Mouse (Mus musculus) left cerebral cortex, postnatal 36 days (tissue): ENCODE measurements around the gene Adamtsl4. TPM values are rescaled to one million over a fixed set of nuclear protein-coding genes. Genes with fewer than 3 reads are reported as not detected.
A peak's percentile ranks its signal among the peaks of the same experiment; 100 is the strongest.
"Not testable (repeated sequence)": the region's sequence is repeated elsewhere in the genome, so short reads cannot be mapped to it uniquely, and the experiment has no call there.

ENCODE experiments used
- DNase-seq, 2 experiments: peaks; one replicate each; pipeline ENCODE4 v3.0.0; 2021 to 2022; ENCODE audit warnings: low spot score in 2 of 2, mixed read lengths in 1 of 2
- intact Hi-C: fragments of 180-260 bp; cut with DNase I; formaldehyde crosslinking; loops from one replicate; pipeline ENCODE4 v1.15.1; 2025
- total RNA-seq, 2 experiments: library from RNA; stranded (reverse); gene quantifications; 2 replicates each; pipeline ENCODE4 v1.2.3; 2021

Adamtsl4 gene
- total RNA-seq, 2 experiments from 2014 or later: 4.2 to 4.9 TPM

DNA sequence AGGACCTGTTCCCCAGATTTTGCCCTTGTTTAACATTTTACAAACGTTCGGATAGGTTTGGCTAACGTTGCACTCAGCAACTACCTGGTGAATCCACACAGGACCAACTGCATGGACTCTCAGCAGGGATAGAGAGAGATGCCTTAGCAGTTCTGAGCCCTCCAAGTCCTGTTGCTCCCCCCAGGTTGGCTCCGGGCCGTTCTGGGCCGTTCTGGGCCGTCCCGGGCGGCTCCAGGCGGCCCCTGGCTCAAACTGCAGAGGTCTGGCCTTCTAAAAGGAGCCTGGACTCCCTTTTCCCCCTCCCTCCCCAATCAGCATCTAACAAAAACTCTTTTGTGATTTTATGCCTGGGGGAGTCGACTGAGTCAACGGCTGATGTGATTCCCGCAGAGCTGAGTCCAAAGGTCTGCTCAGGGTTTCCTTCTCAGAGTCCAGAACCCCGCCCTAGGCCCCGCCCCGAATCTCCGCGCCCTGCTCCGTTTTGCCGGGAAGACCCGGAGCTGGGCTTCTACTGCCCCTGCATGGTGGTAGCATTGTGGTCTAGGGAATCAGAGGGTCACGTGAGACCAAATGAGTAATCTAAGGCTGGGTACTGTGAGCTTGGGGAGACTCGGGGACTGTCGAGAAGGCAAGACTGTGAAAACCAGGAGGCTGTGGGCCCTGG, 14.3 kb upstream of the Adamtsl4 start:
- peak in 1 of 2 experiments; percentile 30 for DNase-seq
- intact Hi-C loops: no loop called here

DNA sequence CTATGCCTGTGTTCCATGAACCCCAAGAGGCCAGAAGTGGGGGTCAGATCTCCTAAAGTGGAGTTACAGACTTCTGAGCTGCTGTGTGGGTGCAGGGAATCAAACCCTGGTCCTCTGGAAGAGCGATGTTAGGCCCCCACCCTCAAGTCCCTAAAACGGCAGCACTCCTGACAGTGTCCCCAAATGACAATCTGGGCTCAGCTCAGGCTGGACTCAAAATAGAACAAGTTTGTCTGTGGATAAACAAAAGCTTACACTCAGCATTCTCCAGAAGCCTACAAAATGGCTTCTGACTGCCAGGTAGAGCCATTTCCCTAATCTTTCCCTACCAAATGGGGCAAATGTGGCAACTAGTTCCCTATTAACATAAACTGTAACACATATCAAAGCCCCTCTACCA, 13.4 kb upstream of the Adamtsl4 start:
- DNase-seq: no peak
- intact Hi-C loops: no loop called here

GRCm38 (mm10) chr3:95700233-95700681, 12.5 kb upstream of the Adamtsl4 start:
- no peak for DNase-seq
- intact Hi-C loops: no loop called here

- no peak for DNase-seq
- intact Hi-C loops: no loop called here
These were observed 10.6 kb upstream of the Adamtsl4 start for GRCm38 (mm10) chr3:95698286-95698685.

DNA sequence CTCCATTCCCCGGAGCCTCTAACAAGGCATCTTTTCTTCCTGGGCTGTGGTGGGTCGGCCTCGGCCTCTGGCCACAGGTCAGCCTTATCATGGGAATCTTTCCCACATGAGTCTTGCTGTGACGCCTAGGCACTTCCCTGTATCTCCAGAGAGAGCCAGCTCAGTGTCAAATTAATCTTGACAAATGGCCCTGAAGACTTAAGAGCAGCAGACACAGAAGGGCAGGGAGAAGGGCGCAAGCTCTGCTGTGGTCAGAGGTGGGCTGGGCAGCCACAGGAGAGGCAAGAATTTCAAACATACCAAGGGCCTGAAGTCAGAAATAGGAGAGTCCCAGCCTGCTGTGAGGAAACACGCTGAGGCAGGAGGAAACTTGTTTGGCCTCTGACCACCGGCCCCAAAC, 8.6 kb upstream of the Adamtsl4 start:
- intact Hi-C loops: no loop called here
- no peak for DNase-seq

DNA sequence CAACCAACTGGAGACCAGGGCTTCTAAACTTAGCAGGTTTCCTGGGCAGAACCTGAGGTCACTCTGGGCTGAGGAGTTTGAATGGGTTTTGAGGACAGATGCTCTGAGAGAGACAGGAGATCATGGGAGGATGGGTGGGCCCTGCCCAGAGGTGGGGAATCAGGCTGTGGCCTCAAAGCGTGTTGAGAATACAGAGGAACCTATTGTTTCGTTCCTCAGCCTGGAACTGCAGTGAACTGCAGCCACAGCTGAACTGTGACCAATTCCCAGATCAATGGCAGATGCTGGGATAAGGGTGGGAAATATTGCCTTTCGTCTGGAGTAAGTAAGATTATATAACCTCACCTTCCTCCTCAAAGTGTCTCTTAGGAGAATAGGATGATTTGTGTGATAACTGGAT, 8.1 kb upstream of the Adamtsl4 start:
- intact Hi-C loops: no loop called here
- no peak for DNase-seq

- DNase-seq: no peak
- intact Hi-C loops: no loop called here
These were observed 7.3 kb upstream of the Adamtsl4 start for GRCm38 (mm10) chr3:95694808-95695703.

- intact Hi-C loops: no loop called here
- DNase-seq: no peak
These were observed 6.4 kb upstream of the Adamtsl4 start for GRCm38 (mm10) chr3:95693821-95694807.

DNA sequence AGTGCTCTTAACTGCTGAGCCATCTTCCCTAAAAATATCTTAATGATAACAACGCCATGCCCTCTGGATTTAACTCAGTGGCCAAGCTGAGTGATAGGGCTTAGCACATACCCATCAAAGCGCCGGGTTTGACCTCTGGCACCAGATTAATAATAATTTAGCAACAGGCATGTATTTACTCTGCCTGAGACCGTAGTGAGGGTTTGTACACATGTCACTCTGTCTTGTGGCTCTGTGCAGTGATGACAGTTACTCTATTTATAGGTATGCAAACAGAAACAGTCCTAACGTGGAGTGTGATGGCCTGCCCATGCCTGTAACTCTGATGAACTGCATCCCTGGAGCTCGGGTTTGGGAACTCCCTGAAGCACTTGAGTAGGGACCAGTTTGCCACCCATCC, 5.0 kb upstream of the Adamtsl4 start:
- intact Hi-C loops: no loop called here

GRCm38 (mm10) chr3:95690552-95690951, 2.8 kb upstream of the Adamtsl4 start:
- DNase-seq, intact Hi-C loops: not testable (repeated sequence)

More for the DNA sequence above, 5.0 kb upstream of the Adamtsl4 start:
- no peak for DNase-seq

DNA sequence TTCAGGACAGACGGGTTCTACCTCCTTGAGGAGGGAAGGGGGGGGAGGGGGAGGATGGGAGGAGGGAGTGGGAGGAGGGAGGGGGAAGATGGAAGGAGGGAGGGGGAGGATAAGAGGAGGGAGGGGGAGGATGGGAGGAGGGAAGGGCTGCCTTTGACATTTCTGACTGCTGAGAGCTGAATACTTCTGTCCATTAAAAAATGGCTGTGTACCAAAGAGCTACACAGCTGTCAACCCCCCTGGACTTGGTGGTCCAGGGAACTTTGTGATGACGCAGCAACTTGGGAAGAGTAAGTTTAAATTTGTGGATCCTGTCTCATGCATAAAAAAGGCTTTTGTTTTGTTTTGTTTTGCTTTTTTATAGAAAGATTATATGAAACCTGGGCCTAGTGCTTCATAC, 2.2 kb upstream of the Adamtsl4 start:
- intact Hi-C loops: no loop called here
- no peak for DNase-seq

GRCm38 (mm10) chr3:95689171-95689915, 1.6 kb upstream of the Adamtsl4 start:
- intact Hi-C loops: no loop called here
- no peak for DNase-seq

GRCm38 (mm10) chr3:95687168-95687523, 571 bp downstream of the Adamtsl4 start:
- intact Hi-C loops: no loop called here

DNA sequence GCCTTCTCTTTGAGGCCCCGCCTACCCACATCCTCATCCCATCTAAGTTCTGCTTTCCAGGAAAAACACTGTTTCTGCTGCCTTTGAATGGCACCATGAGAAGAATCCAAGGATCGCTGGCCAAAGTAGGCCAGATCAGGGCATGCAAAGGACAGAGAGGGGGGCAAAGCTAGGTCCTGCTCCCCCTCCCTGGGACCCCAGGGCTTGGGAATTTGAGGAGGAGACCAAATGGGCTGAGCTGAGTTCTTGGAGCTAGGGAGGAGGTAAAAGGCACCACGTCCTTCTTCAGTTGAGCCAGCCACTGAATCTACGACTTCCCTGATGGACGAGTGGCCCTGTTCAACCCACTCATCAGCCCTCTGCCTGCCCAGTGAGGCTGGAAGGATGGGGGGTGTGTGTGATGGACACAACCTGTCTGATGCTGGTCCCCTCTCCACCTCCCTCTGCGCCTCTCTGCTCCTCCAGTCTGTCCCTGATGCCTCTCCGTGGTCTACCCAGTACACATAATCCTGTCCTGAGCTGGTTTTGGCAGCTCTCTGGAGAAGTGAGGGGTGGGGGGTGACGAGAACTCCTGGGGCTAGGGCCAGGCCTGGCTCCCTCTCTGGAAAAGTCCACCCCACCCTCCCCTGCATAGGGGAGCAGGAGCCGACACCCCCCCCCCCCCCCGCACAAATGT, 1.1 kb downstream of the Adamtsl4 start:
- DNase-seq: no peak
- intact Hi-C loops: no loop called here

More at GRCm38 (mm10) chr3:95687168-95687523, 571 bp downstream of the Adamtsl4 start:
- no peak for DNase-seq

DNA sequence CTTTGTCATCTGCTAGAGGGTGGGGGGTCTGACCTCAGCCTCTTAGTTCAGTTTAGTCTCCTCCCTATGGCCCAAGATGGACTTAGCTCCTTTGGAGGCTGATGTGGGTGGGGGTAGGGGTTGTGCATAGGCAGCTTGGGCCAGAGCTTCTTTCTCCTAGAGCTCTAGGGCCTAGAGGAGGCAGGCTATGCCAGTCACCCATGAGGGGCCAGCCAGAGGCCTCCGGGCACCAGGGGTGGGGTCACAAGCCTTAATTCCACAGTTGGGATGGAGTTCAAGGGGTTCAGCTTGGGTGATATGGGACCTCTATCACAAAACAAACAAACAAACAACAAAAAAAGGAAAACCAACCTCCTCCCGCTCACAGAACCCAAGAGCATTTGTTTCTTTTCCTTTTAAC, 2.0 kb downstream of the Adamtsl4 start:
- intact Hi-C loops: no loop called here
- DNase-seq: no peak

DNA sequence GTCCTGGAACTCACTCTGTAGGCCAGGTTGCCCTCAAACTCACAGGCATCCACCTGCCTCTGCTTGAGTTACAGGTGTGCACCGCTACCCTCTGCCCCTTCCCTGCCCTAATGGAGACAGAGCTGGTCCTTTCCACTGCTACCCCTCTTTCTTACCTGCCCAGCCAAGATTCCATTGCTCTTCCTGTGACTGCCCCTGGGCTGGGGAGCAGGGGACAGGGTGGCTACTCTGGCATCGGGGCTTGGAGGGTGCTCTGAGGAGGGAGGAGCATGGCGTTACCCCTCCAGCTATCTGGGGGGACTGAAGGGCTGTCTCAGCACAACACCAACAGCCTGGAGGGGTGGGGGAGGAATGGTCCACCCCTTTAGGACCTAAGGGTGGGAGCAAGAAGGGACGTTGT, 2.4 kb downstream of the Adamtsl4 start:
- no peak for DNase-seq
- intact Hi-C loops: no loop called here

DNA sequence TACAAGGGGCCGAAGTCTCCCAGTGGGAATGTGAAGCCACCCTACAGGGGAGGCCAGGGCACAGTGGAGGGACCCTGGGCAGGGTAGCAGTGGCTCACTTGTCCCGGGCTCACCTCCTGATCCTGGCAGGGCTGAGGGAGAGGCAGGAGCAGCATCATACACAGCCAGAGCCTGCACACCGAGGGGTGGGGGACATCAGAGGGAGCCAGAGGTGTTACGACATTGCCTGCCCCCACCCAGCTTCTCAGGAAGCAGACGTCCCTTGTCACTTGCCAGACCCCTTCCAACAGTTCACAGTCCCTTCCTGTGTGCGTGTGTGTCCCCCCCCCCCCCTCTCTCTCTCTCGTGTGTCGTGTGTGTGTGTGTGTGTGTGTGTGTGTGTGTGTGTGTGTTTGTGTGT, 2.9 kb downstream of the Adamtsl4 start:
- intact Hi-C loops: no loop called here
- DNase-seq: no peak

DNA sequence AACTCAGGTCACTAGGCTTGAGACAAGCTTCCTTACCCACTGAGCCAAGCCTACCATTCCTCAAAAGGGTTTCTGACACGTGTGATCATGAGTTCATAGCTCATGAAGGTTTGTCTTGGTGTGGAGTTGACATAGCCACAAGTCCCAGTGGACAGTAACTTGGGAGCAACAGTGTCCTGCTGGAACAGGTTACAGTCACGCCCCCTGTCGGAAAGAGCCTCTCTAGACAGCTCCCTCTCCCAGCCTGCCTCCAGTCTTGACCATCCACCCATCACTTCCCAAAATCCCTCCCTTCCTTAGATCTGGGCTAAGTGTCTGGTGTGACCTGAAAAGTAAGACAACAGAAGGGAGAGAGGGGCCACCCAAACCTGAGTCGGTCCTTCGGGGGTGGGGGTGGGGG, 4.8 kb downstream of the Adamtsl4 start:
- intact Hi-C loops: no loop called here
- no peak for DNase-seq

DNA sequence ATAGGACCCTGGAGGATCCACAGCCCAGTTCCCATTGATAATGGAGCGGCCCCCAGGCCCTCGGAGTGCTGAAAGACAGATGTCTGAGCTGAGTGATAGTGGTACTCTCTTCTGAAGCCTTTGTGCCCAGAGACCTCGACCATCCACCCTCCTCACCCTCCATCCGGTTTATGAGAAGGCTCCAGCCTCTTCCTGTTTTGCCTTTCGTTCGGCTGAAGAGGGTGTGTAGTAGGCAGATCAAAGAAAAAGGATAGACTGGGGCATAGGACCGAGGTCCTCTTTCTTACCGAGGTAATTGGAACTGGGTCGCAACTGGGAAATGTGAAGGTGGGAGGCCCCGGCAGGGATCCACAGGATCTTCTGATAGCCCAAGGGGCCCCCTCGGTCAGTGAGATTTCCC, 6.4 kb downstream of the Adamtsl4 start:
- intact Hi-C loops: no loop called here
- DNase-seq: no peak
